Mouse (Mus musculus) olfactory bulb, adult 2 months (tissue): ENCODE data around the gene Tomm34.

Experiments used
- CTCF ChIP-seq: fragments of 200-500 bp; IDR thresholded peaks from 2 replicates; pipeline ENCODE4 v1.5.1; 2012; ENCODE audit warnings: low read depth, mild to moderate bottlenecking, low read length, moderate library complexity; ENCODE audit not compliant: insufficient read depth
- POLR2A ChIP-seq: fragments of 200-500 bp; IDR thresholded peaks from 2 replicates; pipeline ENCODE4 v1.6.1; 2012; ENCODE audit warnings: mild to moderate bottlenecking, low read depth, low read length, moderate library complexity; ENCODE audit not compliant: insufficient read depth

DNA sequence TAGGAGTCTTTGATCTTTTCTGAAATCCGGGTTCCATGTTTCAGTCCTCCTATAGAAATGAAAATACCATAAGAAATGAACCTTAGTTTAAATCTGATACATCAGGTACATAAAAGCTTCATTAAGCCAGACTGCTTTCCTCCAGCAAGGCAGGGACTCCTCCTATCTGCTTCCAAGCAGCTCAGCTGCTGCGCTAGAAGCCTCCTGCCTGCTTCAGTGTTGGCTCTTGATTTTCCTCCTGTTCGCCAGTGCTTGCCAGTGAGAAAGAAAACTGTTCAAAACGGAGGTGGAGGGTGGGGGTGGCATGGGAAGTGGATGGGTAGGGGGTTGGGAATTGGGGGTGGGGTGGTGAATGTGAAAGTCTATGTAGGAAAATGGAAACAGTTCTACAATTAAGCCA, 18.5 kb upstream of the Tomm34 start:
- TF ChIP-seq POLR2A (no peak), CTCF (no peak)
